Mouse (Mus musculus): Measurements from ENCODE around the gene A230072I06Rik.

- no peak for TF ChIP-seq CTCF (conservative IDR thresholded peaks at IDR 0.05; ENCODE audit: low read length)
- TF ChIP-seq POU5F1 (IDR thresholded peaks at IDR 0.05; ENCODE audit: borderline replicate concordance, low read length): no peak
Observed at GRCm38 (mm10) chr8:12260476-12261029, 18.1 kb upstream of the A230072I06Rik start.

All from E14TG2a.4 (cell line).